Mouse (Mus musculus) right cerebral cortex, adult 2 months (tissue): ENCODE measurements around the gene Nat8f3.
A peak's percentile ranks its signal among the peaks of the same experiment; 100 is the strongest.
"Not testable (repeated sequence)": the region's sequence is repeated elsewhere in the genome, so short reads cannot be mapped to it uniquely, and the experiment has no call there.

Source experiments
- DNase-seq, 2 experiments: peaks; one replicate each; pipeline ENCODE4 v3.0.0; 2021 to 2022; ENCODE audit warnings: low spot score in 2 of 2

Gene Nat8f3

GRCm38 (mm10) chr6:85765532-85765931 is at the start of gene Nat8f3:
Gene Nat8f3, minus strand, starts transcription at chr6:85765754.
- peak; percentile 5 for DNase-seq

GRCm38 (mm10) chr6:85813339-85813738 is 47.8 kb upstream of the Nat8f3 start:
- no peak for DNase-seq

- DNase-seq, result not testable (repeated sequence)
Measured at GRCm38 (mm10) chr6:85810942-85811537, 45.5 kb upstream of the Nat8f3 start.

GRCm38 (mm10) chr6:85810514-85810913 is 45.0 kb upstream of the Nat8f3 start:
- not testable (repeated sequence) for DNase-seq

- DNase-seq, result not testable (repeated sequence)
Measured at GRCm38 (mm10) chr6:85809784-85810183, 44.2 kb upstream of the Nat8f3 start.

- not testable (repeated sequence) for DNase-seq
Measured at GRCm38 (mm10) chr6:85803180-85803579, 37.6 kb upstream of the Nat8f3 start.

- not testable (repeated sequence) for DNase-seq
Measured at GRCm38 (mm10) chr6:85763127-85764070, 2.2 kb downstream of the Nat8f3 start.

GRCm38 (mm10) chr6:85762678-85763077 is 2.9 kb downstream of the Nat8f3 start:
- not testable (repeated sequence) for DNase-seq

GRCm38 (mm10) chr6:85755705-85756249 is 9.8 kb downstream of the Nat8f3 start:
- not testable (repeated sequence) for DNase-seq

- DNase-seq, result not testable (repeated sequence)
Measured at GRCm38 (mm10) chr6:85713105-85713504, 52.4 kb downstream of the Nat8f3 start, which contains the start of gene Nat8f7. Gene Nat8f7, minus strand, starts transcription at chr6:85713205.

- DNase-seq, result not testable (repeated sequence)
Measured at GRCm38 (mm10) chr6:85709607-85710006, 55.9 kb downstream of the Nat8f3 start.

- DNase-seq, result peak in 1 of 2 experiments; percentile 5
Measured at GRCm38 (mm10) chr6:85709206-85709605, 56.3 kb downstream of the Nat8f3 start.

GRCm38 (mm10) chr6:85701943-85702342 is 63.6 kb downstream of the Nat8f3 start:
- DNase-seq, result not testable (repeated sequence)
